Mouse (Mus musculus) CD4-positive, CD25-positive, alpha-beta regulatory T cell, adult 9 weeks (primary cell): ENCODE measurements around the gene Pxylp1. TPM values are rescaled to one million over a fixed set of nuclear protein-coding genes. Genes with fewer than 3 reads are reported as not detected.

Experiments used
- polyA plus RNA-seq: library from polyadenylated mRNA; unstranded; fragments of 100-300 nt; shearing (Covaris generic); gene quantifications from one replicate; pipeline ENCODE4 v1.2.1, GENCODE M21; 2017

Gene Pxylp1
- 15.1 TPM for polyA plus RNA-seq

GRCm38 (mm10) chr9:96892546-96892945 is at the start of gene Pxylp1:
Pxylp1 (minus strand) TSS chr9:96892669.

Other genes starting within 250 kb of the Pxylp1 start
- 38.4 TPM for gene Zbtb38, start 139.8 kb downstream of the Pxylp1 start, polyA plus RNA-seq
- gene Spsb4, start 126.2 kb upstream of the Pxylp1 start, polyA plus RNA-seq = not detected
- 70.0 TPM for gene Slc25a36, start 218.5 kb upstream of the Pxylp1 start, polyA plus RNA-seq